Mouse (Mus musculus): ENCODE data around the gene Sertad2.

The Sertad2 gene

GRCm38 (mm10) chr11:20594229-20595201, 51.5 kb downstream of the Sertad2 start:
- no peak for DNase-seq (ENCODE audit: low read depth, low spot score)

- DNase-seq (ENCODE audit: low read depth, low spot score): no peak
Measured at GRCm38 (mm10) chr11:20603066-20603812, 60.2 kb downstream of the Sertad2 start.

GRCm38 (mm10) chr11:20604119-20604518, 61.1 kb downstream of the Sertad2 start:
- DNase-seq (ENCODE audit: low read depth, low spot score): no peak

GRCm38 (mm10) chr11:20605613-20606012, 62.6 kb downstream of the Sertad2 start:
- no peak for DNase-seq (ENCODE audit: low read depth, low spot score)

GRCm38 (mm10) chr11:20608442-20608841, 65.4 kb downstream of the Sertad2 start:
- DNase-seq (ENCODE audit: low read depth, low spot score): no peak

GRCm38 (mm10) chr11:20613223-20613622, 70.2 kb downstream of the Sertad2 start:
- DNase-seq (ENCODE audit: low read depth, low spot score): no peak

GRCm38 (mm10) chr11:20616103-20616502, 73.0 kb downstream of the Sertad2 start:
- DNase-seq (ENCODE audit: low read depth, low spot score): no peak

- DNase-seq (ENCODE audit: low read depth, low spot score): no peak
Measured at GRCm38 (mm10) chr11:20627146-20627545, 84.1 kb downstream of the Sertad2 start.

GRCm38 (mm10) chr11:20628216-20628615, 85.2 kb downstream of the Sertad2 start:
- DNase-seq (ENCODE audit: low read depth, low spot score): no peak

- DNase-seq (ENCODE audit: low read depth, low spot score): no peak
Measured at GRCm38 (mm10) chr11:20629700-20630099, 86.6 kb downstream of the Sertad2 start.

- peak; percentile 93 for DNase-seq (ENCODE audit: low read depth, low spot score)
Measured at GRCm38 (mm10) chr11:20631026-20631940, 88.2 kb downstream of the Sertad2 start.

GRCm38 (mm10) chr11:20631941-20632618, 89.0 kb downstream of the Sertad2 start:
- peak; percentile 58 for DNase-seq (ENCODE audit: low read depth, low spot score)

- DNase-seq (ENCODE audit: low read depth, low spot score): peak; percentile 67
Measured at GRCm38 (mm10) chr11:20632619-20632965, 89.5 kb downstream of the Sertad2 start.

- no peak for DNase-seq (ENCODE audit: low read depth, low spot score)
Measured at GRCm38 (mm10) chr11:20634543-20634942, 91.5 kb downstream of the Sertad2 start.

GRCm38 (mm10) chr11:20635646-20636045, 92.6 kb downstream of the Sertad2 start:
- no peak for DNase-seq (ENCODE audit: low read depth, low spot score)

GRCm38 (mm10) chr11:20636114-20636513, 93.1 kb downstream of the Sertad2 start:
- DNase-seq (ENCODE audit: low read depth, low spot score): peak; percentile 79

- DNase-seq (ENCODE audit: low read depth, low spot score): no peak
Measured at GRCm38 (mm10) chr11:20637060-20637459, 94.0 kb downstream of the Sertad2 start.

GRCm38 (mm10) chr11:20638841-20639240, 95.8 kb downstream of the Sertad2 start:
- peak; percentile 87 for DNase-seq (ENCODE audit: low read depth, low spot score)

GRCm38 (mm10) chr11:20639918-20640447, 96.9 kb downstream of the Sertad2 start:
- no peak for DNase-seq (ENCODE audit: low read depth, low spot score)

- no peak for DNase-seq (ENCODE audit: low read depth, low spot score)
Measured at GRCm38 (mm10) chr11:20642321-20642720, 99.3 kb downstream of the Sertad2 start.

- no peak for DNase-seq (ENCODE audit: low read depth, low spot score)
Measured at GRCm38 (mm10) chr11:20643161-20643560, 100.1 kb downstream of the Sertad2 start.

Measured in c-Kit-negative CD71-positive TER-119-positive erythroid progenitor cells, embryonic 14.5 days (primary cell).